Mouse (Mus musculus): ENCODE results near the gene Htr2b.

Gene Htr2b

GRCm38 (mm10) chr1:86076565-86076964 lies 35.2 kb downstream of the Htr2b start:
- no peak for DNase-seq

GRCm38 (mm10) chr1:86064271-86064991 lies 47.3 kb downstream of the Htr2b start, which contains the start of gene Psmd1:
Gene Psmd1, plus strand, starts transcription at chr1:86064387.
- peak; percentile 90 for DNase-seq

GRCm38 (mm10) chr1:86062523-86062922 lies 49.2 kb downstream of the Htr2b start:
- no peak for DNase-seq

GRCm38 (mm10) chr1:86058856-86059769 lies 52.7 kb downstream of the Htr2b start:
- peak; percentile 96 to 99 for DNase-seq

GRCm38 (mm10) chr1:86056284-86056683 lies 55.5 kb downstream of the Htr2b start:
- DNase-seq = no peak

GRCm38 (mm10) chr1:86054943-86055342 lies 56.8 kb downstream of the Htr2b start:
- DNase-seq = no peak

- DNase-seq = peak; percentile 96 to 98
Observed at GRCm38 (mm10) chr1:86053198-86053921, 58.4 kb downstream of the Htr2b start.

Data from cerebellum, postnatal 14 days (tissue).